Mouse (Mus musculus) thymus, adult 2 months (tissue): ENCODE data around the gene Spcs1. TPM values are rescaled to one million over a fixed set of nuclear protein-coding genes. Genes with fewer than 3 reads are reported as not detected.

Source experiments
- DNase-seq: peaks from one replicate; pipeline ENCODE4 v3.0.0; 2021
- H3K27ac ChIP-seq: fragments of 200-500 bp; 2 replicates; pipeline ENCODE4 v1.5.1; 2012; ENCODE audit warnings: low read length, control low read depth; ENCODE audit not compliant: control insufficient read depth, insufficient read depth
- H3K27me3 ChIP-seq: fragments of 200-500 bp; 2 replicates; pipeline ENCODE4 v1.6.1; 2012; ENCODE audit warnings: mild to moderate bottlenecking, low read length, moderate library complexity, mixed read lengths; ENCODE audit not compliant: control insufficient read depth, insufficient read depth
- H3K36me3 ChIP-seq: fragments of 200-500 bp; 2 replicates; pipeline ENCODE4 v1.6.1; 2012; ENCODE audit warnings: mild to moderate bottlenecking, low read length, moderate library complexity; ENCODE audit not compliant: control insufficient read depth, insufficient read depth
- H3K4me1 ChIP-seq: fragments of 200-500 bp; replicated peaks from 2 replicates; pipeline ENCODE4 v1.6.1; 2012; ENCODE audit warnings: low read length; ENCODE audit not compliant: control insufficient read depth, insufficient read depth
- H3K4me3 ChIP-seq: fragments of 200-500 bp; 2 replicates; pipeline ENCODE4 v1.5.1; 2012; ENCODE audit warnings: mild to moderate bottlenecking, low read length, control low read depth, moderate library complexity; ENCODE audit not compliant: control insufficient read depth, insufficient read depth
- CTCF ChIP-seq: fragments of 200-500 bp; IDR thresholded peaks from 2 replicates; pipeline ENCODE4 v1.5.1; 2012; ENCODE audit warnings: mild to moderate bottlenecking, control low read depth, low read length, moderate library complexity, borderline replicate concordance; ENCODE audit not compliant: control insufficient read depth, poor library complexity, insufficient read depth; ENCODE audit errors: extremely low read depth
- POLR2A ChIP-seq: fragments of 200-500 bp; IDR thresholded peaks from 2 replicates; pipeline ENCODE4 v1.6.1; 2012; ENCODE audit warnings: mild to moderate bottlenecking, low read length, control low read depth, moderate library complexity; ENCODE audit not compliant: control insufficient read depth, poor library complexity, insufficient read depth; ENCODE audit errors: extremely low read depth
- WGBS: fragments of 180-500 bp; shearing (Covaris S2); methylation state at CpG from one replicate; pipeline ENCODE4 v1.1.7; 2018; 5-methylcytosine and 5-hydroxymethylcytosine counted together
- polyA plus RNA-seq: library from polyadenylated mRNA; depleted of rRNA; stranded (reverse); fragments of >200 nt; gene quantifications from 2 replicates; pipeline ENCODE4 v1.2.3, GENCODE M21; 2012

The Spcs1 gene
- polyA plus RNA-seq, 1 experiment = 183 TPM

- Histone ChIP-seq H3K4me3 (peak within 1 kb of the TSS; percentile 65), H3K27ac (peak within 1 kb of the TSS; percentile 70), H3K4me1 (peaks cover 8% of the 10 kb centered on the region), H3K36me3 (peaks cover 23% of the 10 kb centered on the region), H3K27me3 (no peaks in the 10 kb centered on the region)
- TF ChIP-seq POLR2A (peak; percentile 85), CTCF (0 out of 2 replicates have a peak, but pooled peaks have one; percentile 51)
- DNase-seq = peak; percentile 97
- 2% methylated on average over 51 of the region's 53 CpGs for WGBS
These were observed 17.4 kb upstream of the Spcs1 start, which contains the start of the genes Pbrm1 and Gnl3 for GRCm38 (mm10) chr14:31018860-31019291. Pbrm1 (plus strand) TSS chr14:31019138. Gnl3 (minus strand) TSS chr14:31019152.

GRCm38 (mm10) chr14:31017854-31018253 is 16.4 kb upstream of the Spcs1 start:
- Histone ChIP-seq H3K27me3 (no peaks in the 10 kb centered on the region), H3K36me3 (peaks cover 31% of the 10 kb centered on the region), H3K4me1 (peaks cover 8% of the 10 kb centered on the region), H3K27ac (no peak overlapping the region), H3K4me3 (peak overlapping the region; percentile 65; the same call in 1 of the 2 replicates)
- no peak for TF ChIP-seq CTCF
- TF ChIP-seq POLR2A = no peak
- DNase-seq = peak; percentile 21
- WGBS = 0% methylated on average over 2 of the region's 2 CpGs

- H3K36me3 ChIP-seq = peaks cover 46% of the 10 kb centered on the region
- H3K27ac ChIP-seq = no peak overlapping the region
- DNase-seq = no peak
- no peaks in the 10 kb centered on the region for H3K27me3 ChIP-seq
- TF ChIP-seq POLR2A = no peak
- TF ChIP-seq CTCF = no peak
- WGBS = 72% methylated on average over 1 of the region's 1 CpGs
- H3K4me1 ChIP-seq = peaks cover 8% of the 10 kb centered on the region
- H3K4me3 ChIP-seq = no peak overlapping the region
These were observed 14.6 kb upstream of the Spcs1 start for GRCm38 (mm10) chr14:31016063-31016462.

- Histone ChIP-seq H3K36me3 (peaks cover 60% of the 10 kb centered on the region), H3K4me3 (no peak overlapping the region), H3K27ac (no peak overlapping the region), H3K27me3 (no peaks in the 10 kb centered on the region), H3K4me1 (peaks cover 7% of the 10 kb centered on the region; the same call in 1 of the 2 replicates)
- WGBS = 98% methylated on average over 2 of the region's 2 CpGs
- DNase-seq = no peak
- TF ChIP-seq POLR2A = no peak
- TF ChIP-seq CTCF = no peak
These were observed 12.5 kb upstream of the Spcs1 start for GRCm38 (mm10) chr14:31013928-31014327.

- Histone ChIP-seq H3K27me3 (no peaks in the 10 kb centered on the region), H3K4me1 (no peaks in the 10 kb centered on the region), H3K27ac (no peak overlapping the region), H3K36me3 (peaks cover 56% of the 10 kb centered on the region), H3K4me3 (no peak overlapping the region)
- TF ChIP-seq POLR2A = no peak
- TF ChIP-seq CTCF = no peak
- WGBS = 94% methylated on average over 3 of the region's 3 CpGs
- no peak for DNase-seq
These were observed 10.1 kb upstream of the Spcs1 start for GRCm38 (mm10) chr14:31011588-31011987.

- no peak for DNase-seq
- Histone ChIP-seq H3K36me3 (peaks cover 21% of the 10 kb centered on the region), H3K27me3 (no peaks in the 10 kb centered on the region), H3K4me1 (0 out of 2 replicates have a peak, but pooled peaks cover 3% of the 10 kb centered on the region), H3K4me3 (no peak overlapping the region), H3K27ac (no peak overlapping the region)
- TF ChIP-seq POLR2A (no peak), CTCF (no peak)
- WGBS = 96% methylated on average over 5 of the region's 5 CpGs
These were observed 5.3 kb upstream of the Spcs1 start for GRCm38 (mm10) chr14:31006779-31007178.

- Histone ChIP-seq H3K4me3 (no peak overlapping the region), H3K27me3 (no peaks in the 10 kb centered on the region), H3K36me3 (0 out of 2 replicates have a peak, but pooled peaks cover under 1% of the 10 kb centered on the region), H3K4me1 (0 out of 2 replicates have a peak, but pooled peaks cover 3% of the 10 kb centered on the region), H3K27ac (no peak overlapping the region)
- DNase-seq = no peak
- WGBS = 90% methylated on average over 2 of the region's 2 CpGs
- TF ChIP-seq POLR2A (no peak), CTCF (no peak)
These were observed 3.1 kb upstream of the Spcs1 start for GRCm38 (mm10) chr14:31004527-31004926.
